In the genomic region with DNA sequence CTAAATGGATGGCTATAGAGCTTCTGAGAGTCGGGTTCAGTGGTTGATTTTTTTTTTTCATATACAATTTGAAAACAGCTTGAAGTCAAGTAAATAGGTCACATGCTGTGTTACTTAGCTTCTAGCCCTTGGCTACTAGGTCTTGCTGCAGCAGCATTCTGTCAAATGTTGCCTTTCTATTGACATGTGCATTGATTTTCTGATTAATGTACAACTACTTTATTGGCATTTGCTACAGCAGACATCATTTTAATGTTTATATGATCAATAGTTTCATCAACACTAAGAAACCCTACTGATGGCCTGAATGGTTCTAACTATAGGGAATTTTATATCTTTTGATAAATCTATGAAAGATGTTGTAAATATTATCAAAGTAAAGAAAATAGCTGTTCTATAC, we compare ENCODE assay signal across 15 mouse cellular contexts.
"Had no signal": no experiment of that assay in that cellular context is flagged by ENCODE, and none has a peak within 500 bp of the region (broad histone marks: within the 10 kb centered on the region; RNA-seq: fewer than 3 reads in every experiment).

No protein-coding gene starts in this region.

- H3K4me3 ChIP-seq: neural tube, embryonic 15.5 days; stomach, embryonic 15.5 days had no signal

- H3K4me1 ChIP-seq: neural tube, embryonic 15.5 days; stomach, embryonic 15.5 days had no signal

- H3K4me2 ChIP-seq: neural tube, embryonic 15.5 days; stomach, embryonic 15.5 days had no signal

- DNase-seq: retina, postnatal 1 day; right cerebral cortex, adult 18-20 months; right cerebral cortex, postnatal 14 days; right cerebral cortex, postnatal 25 days; right cerebral cortex, postnatal 4 days; spleen, adult 18-20 months; thymus, adult 18-20 months; thymus, adult 2 months; thymus, postnatal 14 days; thymus, postnatal 25 days; thymus, postnatal 36 days; thymus, postnatal 4 days had no signal

- H3K27ac ChIP-seq: neural tube, embryonic 15.5 days; stomach, embryonic 15.5 days; stomach, postnatal 0 days had no signal

- H3K36me3 ChIP-seq: neural tube, embryonic 15.5 days; stomach, embryonic 15.5 days had no signal

- H3K27me3 ChIP-seq: neural tube, embryonic 15.5 days; stomach, embryonic 15.5 days had no signal

- H3K9me3 ChIP-seq: neural tube, embryonic 15.5 days; stomach, embryonic 15.5 days had no signal

- H3K9ac ChIP-seq: neural tube, embryonic 15.5 days; stomach, embryonic 15.5 days had no signal
